13 mouse cellular contexts compared by ENCODE assay signal in the genomic region with DNA sequence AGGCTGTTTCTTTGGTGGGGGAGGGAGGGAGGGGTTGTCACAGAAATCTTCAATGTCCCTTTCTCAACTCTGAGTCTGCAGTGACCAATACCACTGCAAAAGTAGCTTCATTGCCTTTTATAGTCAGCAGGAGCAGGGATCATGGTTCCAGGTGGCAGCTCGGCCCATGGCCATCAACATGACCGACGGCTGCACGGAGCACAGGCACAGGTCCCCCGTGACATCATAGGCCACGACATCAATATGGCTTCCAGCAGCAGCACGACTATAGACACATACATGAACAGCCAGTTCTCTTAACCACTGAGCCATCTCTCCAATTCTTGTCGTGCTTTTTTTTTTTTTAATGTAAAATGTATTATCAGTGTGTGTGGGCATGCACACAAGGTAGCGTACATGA.
"Had no signal": no experiment of that assay in that cellular context is flagged by ENCODE, and none has a peak within 500 bp of the region (broad histone marks: within the 10 kb centered on the region; RNA-seq: fewer than 3 reads in every experiment).

No protein-coding gene starts in this region.

- H3K36me3 ChIP-seq: heart, embryonic 10.5 days; heart, embryonic 12.5 days; hindbrain, embryonic 10.5 days; hindbrain, embryonic 12.5 days; intestine, embryonic 15.5 days; limb, embryonic 10.5 days; limb, embryonic 12.5 days had no signal

- ATAC-seq: intestine, embryonic 15.5 days; intestine, postnatal 0 days had no signal

- H3K4me3 ChIP-seq: gastrocnemius, adult 2 months; heart, embryonic 10.5 days; heart, embryonic 12.5 days; hindbrain, embryonic 10.5 days; hindbrain, embryonic 12.5 days; intestine, embryonic 15.5 days; layer of hippocampus, adult 2 months; left cerebral cortex, adult 2 months; limb, embryonic 10.5 days; limb, embryonic 12.5 days had no signal

- DNase-seq: gastrocnemius, postnatal 25 days had no signal

- H3K4me2 ChIP-seq: heart, embryonic 12.5 days; hindbrain, embryonic 12.5 days; hindbrain, embryonic 14.5 days; intestine, embryonic 15.5 days; limb, embryonic 12.5 days had no signal

- H3K27me3 ChIP-seq: hindbrain, embryonic 12.5 days; intestine, embryonic 15.5 days had no signal
